Mouse (Mus musculus) lung, adult 2 months (tissue): ENCODE data around the gene Tmem120a. TPM values are rescaled to one million over a fixed set of nuclear protein-coding genes. Genes with fewer than 3 reads are reported as not detected.

ENCODE experiments used
- DNase-seq: peaks from one replicate; pipeline ENCODE4 v3.0.0; 2022
- H3K4me1 ChIP-seq: fragments of 200-500 bp; 2 replicates; pipeline ENCODE4 v1.6.1; 2011; ENCODE audit warnings: low read length; ENCODE audit not compliant: control insufficient read depth, insufficient read depth
- H3K4me3 ChIP-seq: fragments of 200-500 bp; replicated peaks from 2 replicates; pipeline ENCODE3; 2011; ENCODE audit warnings: low read depth, mild to moderate bottlenecking, control low read depth, low read length; ENCODE audit errors: extremely low read depth
- CTCF ChIP-seq: fragments of 200-500 bp; IDR thresholded peaks from 2 replicates; pipeline ENCODE4 v1.5.1; 2011; ENCODE audit warnings: mild to moderate bottlenecking, low read length, control low read depth; ENCODE audit not compliant: insufficient read depth
- POLR2A ChIP-seq: fragments of 200-500 bp; IDR thresholded peaks from 2 replicates; pipeline ENCODE4 v1.6.1; 2011; ENCODE audit warnings: low read depth, mild to moderate bottlenecking, control low read depth, low read length, borderline replicate concordance; ENCODE audit errors: extremely low read depth
- WGBS: fragments of 180-500 bp; shearing (Covaris S2); methylation state at CpG from one replicate; pipeline ENCODE4 v1.1.7; 2018; 5-methylcytosine and 5-hydroxymethylcytosine counted together
- polyA plus RNA-seq: library from polyadenylated mRNA; depleted of rRNA; stranded (reverse); fragments of >200 nt; gene quantifications from 2 replicates; pipeline ENCODE4 v1.2.3, GENCODE M21; 2012

The Tmem120a gene
- polyA plus RNA-seq, 1 experiment, result 24.6 TPM

- no peak for DNase-seq
- Histone ChIP-seq H3K4me3 (no peak overlapping the region), H3K4me1 (no peaks in the 10 kb centered on the region)
- TF ChIP-seq POLR2A (no peak), CTCF (no peak)
- 63% methylated on average over 3 of the region's 3 CpGs for WGBS
Measured at GRCm38 (mm10) chr5:135761881-135762280, 17.6 kb upstream of the Tmem120a start.

GRCm38 (mm10) chr5:135751595-135751994, 7.3 kb upstream of the Tmem120a start:
- WGBS, result 77% methylated on average over 2 of the region's 2 CpGs
- H3K4me1 ChIP-seq, result no peaks in the 10 kb centered on the region
- H3K4me3 ChIP-seq, result no peak overlapping the region
- no peak for DNase-seq
- TF ChIP-seq POLR2A (no peak), CTCF (no peak)

GRCm38 (mm10) chr5:135751041-135751440, 6.8 kb upstream of the Tmem120a start:
- no peaks in the 10 kb centered on the region for H3K4me1 ChIP-seq
- TF ChIP-seq POLR2A (no peak), CTCF (no peak)
- H3K4me3 ChIP-seq, result no peak overlapping the region
- no peak for DNase-seq
- 67% methylated on average over 1 of the region's 1 CpGs for WGBS

- DNase-seq, result no peak
- TF ChIP-seq CTCF, result no peak
- no peak for TF ChIP-seq POLR2A
- peak overlapping the region; percentile 64 for H3K4me3 ChIP-seq
- peaks cover 8% of the 10 kb centered on the region for H3K4me1 ChIP-seq
- 24% methylated on average over 12 of the region's 12 CpGs for WGBS
Measured at GRCm38 (mm10) chr5:135744742-135745141, 494 bp upstream of the Tmem120a start.

GRCm38 (mm10) chr5:135742941-135743740, 1.1 kb downstream of the Tmem120a start:
- 0 out of 2 replicates have a peak, but pooled peaks have one; percentile 18 for TF ChIP-seq POLR2A
- TF ChIP-seq CTCF, result no peak
- Histone ChIP-seq H3K4me1 (peaks cover 8% of the 10 kb centered on the region), H3K4me3 (peak overlapping the region; percentile 64)
- 22% methylated on average over 18 of the region's 18 CpGs for WGBS
- DNase-seq, result no peak

- Histone ChIP-seq H3K4me1 (peaks cover 8% of the 10 kb centered on the region), H3K4me3 (no peak overlapping the region)
- DNase-seq, result no peak
- WGBS, result 57% methylated on average over 10 of the region's 10 CpGs
- no peak for TF ChIP-seq POLR2A
- no peak for TF ChIP-seq CTCF
Measured at GRCm38 (mm10) chr5:135742156-135742555, 2.1 kb downstream of the Tmem120a start.

GRCm38 (mm10) chr5:135738266-135738665, 6.0 kb downstream of the Tmem120a start:
- TF ChIP-seq CTCF (no peak), POLR2A (no peak)
- no peak for DNase-seq
- WGBS, result 34% methylated on average over 6 of the region's 6 CpGs
- Histone ChIP-seq H3K4me1 (peaks cover 4% of the 10 kb centered on the region), H3K4me3 (no peak overlapping the region)

- 82% methylated on average over 7 of the region's 7 CpGs for WGBS
- TF ChIP-seq POLR2A (no peak), CTCF (peak; percentile 61)
- DNase-seq, result no peak
Measured at GRCm38 (mm10) chr5:135737154-135737553, 7.1 kb downstream of the Tmem120a start.

GRCm38 (mm10) chr5:135736544-135736943, 7.7 kb downstream of the Tmem120a start:
- WGBS, result 90% methylated on average over 16 of the region's 16 CpGs
- Histone ChIP-seq H3K4me1 (no peaks in the 10 kb centered on the region), H3K4me3 (no peak overlapping the region)
- DNase-seq, result no peak
- no peak for TF ChIP-seq POLR2A
- TF ChIP-seq CTCF, result no peak

More at GRCm38 (mm10) chr5:135737154-135737553, 7.1 kb downstream of the Tmem120a start:
- no peak overlapping the region for H3K4me3 ChIP-seq
- no peaks in the 10 kb centered on the region for H3K4me1 ChIP-seq

- no peak overlapping the region for H3K4me3 ChIP-seq
- no peak for DNase-seq
- TF ChIP-seq CTCF, result no peak
- no peak for TF ChIP-seq POLR2A
- no peaks in the 10 kb centered on the region for H3K4me1 ChIP-seq
- WGBS, result 69% methylated on average over 13 of the region's 13 CpGs
Measured at GRCm38 (mm10) chr5:135735741-135736140, 8.5 kb downstream of the Tmem120a start.
